Mouse (Mus musculus) myocyte (in vitro differentiated cells): Measurements from ENCODE around the gene Lilra5. TPM values are rescaled to one million over a fixed set of nuclear protein-coding genes. Genes with fewer than 3 reads are reported as not detected.
"Not testable (repeated sequence)": the region's sequence is repeated elsewhere in the genome, so short reads cannot be mapped to it uniquely, and the experiment has no call there.

Experiments
- H3K27me3 ChIP-seq: one replicate; pipeline ENCODE4 v1.6.1; 2011; ENCODE audit not compliant: control insufficient read depth, insufficient read depth, insufficient read length
- H3K36me3 ChIP-seq: one replicate; pipeline ENCODE4 v1.6.1; 2011; ENCODE audit not compliant: control insufficient read depth, insufficient read depth
- H3K4me2 ChIP-seq: one replicate; pipeline ENCODE4 v1.6.1; 2011; ENCODE audit warnings: low read depth, control low read depth
- H3K4me3 ChIP-seq: one replicate; pipeline ENCODE4 v1.5.1; 2011; ENCODE audit warnings: mild to moderate bottlenecking, control low read depth, moderate library complexity
- H3K79me2 ChIP-seq: one replicate; pipeline ENCODE4 v1.6.1; 2011; ENCODE audit not compliant: control insufficient read depth, insufficient read depth
- H3ac ChIP-seq: one replicate; pipeline ENCODE4 v1.6.1; 2011; ENCODE audit not compliant: control insufficient read depth, insufficient read length
- CEBPB ChIP-seq: IDR thresholded peaks from 2 replicates; pipeline ENCODE4 v1.6.1; 2011; ENCODE audit warnings: mild to moderate bottlenecking, moderate library complexity; ENCODE audit not compliant: poor library complexity, insufficient read depth, severe bottlenecking
- E2F4 ChIP-seq: IDR thresholded peaks from one replicate; pipeline ENCODE4 v1.6.1; 2011; ENCODE audit warnings: mild to moderate bottlenecking, control low read depth, moderate library complexity; ENCODE audit not compliant: insufficient read depth
- MYOD1 ChIP-seq, 3 experiments: IDR thresholded peaks; one replicate each; pipeline ENCODE4 v1.6.1; 2011; ENCODE audit warnings: control low read depth in 2 of 3, low read depth in 2 of 3, mild to moderate bottlenecking in 2 of 3, moderate library complexity in 1 of 3; ENCODE audit not compliant: insufficient read length in 2 of 3, control insufficient read depth in 1 of 3
- MYOG ChIP-seq, 3 experiments: IDR thresholded peaks; one replicate each; pipeline ENCODE4 v1.6.1; 2011; ENCODE audit warnings: control low read depth in 2 of 3, low read depth in 2 of 3, mild to moderate bottlenecking in 2 of 3; ENCODE audit not compliant: insufficient read length in 2 of 3, control insufficient read depth in 1 of 3, insufficient read depth in 1 of 3
- POLR2AphosphoS2 ChIP-seq: IDR thresholded peaks from one replicate; pipeline ENCODE4 v1.6.1; 2011; ENCODE audit warnings: low read depth, control low read depth; ENCODE audit not compliant: insufficient read length
- SRF ChIP-seq: IDR thresholded peaks from one replicate; pipeline ENCODE4 v1.6.1; 2011; ENCODE audit warnings: low read depth; ENCODE audit not compliant: control insufficient read depth, insufficient read length
- TCF12 ChIP-seq: IDR thresholded peaks from one replicate; pipeline ENCODE4 v1.6.1; 2011; ENCODE audit warnings: mild to moderate bottlenecking, control low read depth; ENCODE audit not compliant: poor library complexity, insufficient read depth, severe bottlenecking
- TCF3 ChIP-seq: IDR thresholded peaks from one replicate; pipeline ENCODE4 v1.6.1; 2011; ENCODE audit warnings: low read depth, control low read depth; ENCODE audit not compliant: insufficient read length
- USF1 ChIP-seq: IDR thresholded peaks from one replicate; pipeline ENCODE4 v1.6.1; 2011; ENCODE audit warnings: low read depth, mild to moderate bottlenecking, control low read depth, moderate library complexity
- polyA plus RNA-seq: library from polyadenylated mRNA; unstranded; fragments of >200 nt; fragmentation: generic; extraction: Trizol; gene quantifications from one replicate; pipeline ENCODE4 v1.2.1, GENCODE M21; 2012; ENCODE audit warnings: missing spikeins

Lilra5 gene
- polyA plus RNA-seq, 1 experiment, result not detected

DNA sequence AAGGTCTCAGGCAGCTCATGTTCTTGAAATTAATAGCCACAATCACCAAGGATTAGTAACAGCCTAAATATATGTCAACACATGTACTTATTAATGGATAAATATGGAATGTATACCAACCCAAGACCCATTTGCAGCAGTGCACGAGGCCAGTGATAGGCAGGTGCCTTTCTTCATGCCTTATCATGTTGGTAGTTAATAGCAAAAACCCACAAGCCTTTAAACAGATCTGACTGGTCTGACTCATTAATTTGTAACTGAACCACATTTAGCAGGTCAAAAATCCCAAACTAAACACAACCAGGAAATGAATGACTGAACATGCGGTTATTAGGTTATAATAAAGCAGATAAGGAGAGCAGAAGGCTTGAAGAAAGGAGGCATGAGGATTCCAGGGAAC is 21.7 kb upstream of the Lilra5 start:
- TF ChIP-seq TCF12 (no peak), E2F4 (no peak), USF1 (no peak)
- Histone ChIP-seq H3K4me2 (no peak overlapping the region), H3K4me3 (no peak overlapping the region), H3K36me3 (no peaks in the 10 kb centered on the region), H3K27me3 (no peaks in the 10 kb centered on the region), H3ac (no peak overlapping the region), H3K79me2 (no peaks in the 10 kb centered on the region)

DNA sequence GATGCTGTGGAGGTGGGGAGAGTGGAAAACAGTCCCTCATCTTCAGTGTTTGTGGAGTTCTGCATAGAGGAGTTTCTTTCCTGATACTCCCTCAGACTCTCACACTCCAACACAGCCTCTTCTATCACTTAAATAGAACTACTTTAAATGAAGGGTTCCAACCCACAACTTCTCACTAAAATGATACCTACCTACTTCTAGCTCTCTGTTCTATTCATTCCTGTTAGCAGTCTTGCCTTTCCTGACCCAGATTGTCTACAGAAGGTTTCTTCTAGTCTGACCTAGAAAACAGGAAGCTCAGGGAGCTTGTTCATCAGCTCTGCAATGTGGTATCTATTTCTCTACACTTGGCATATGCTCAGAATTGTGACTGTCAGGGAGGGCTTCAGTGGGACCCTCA is 2.0 kb upstream of the Lilra5 start:
- Histone ChIP-seq H3K27me3 (no peaks in the 10 kb centered on the region), H3K4me2 (no peak overlapping the region), H3K79me2 (no peaks in the 10 kb centered on the region), H3ac (no peak overlapping the region), H3K36me3 (no peaks in the 10 kb centered on the region), H3K4me3 (no peak overlapping the region)
- TF ChIP-seq USF1, result no peak
- no peak for TF ChIP-seq TCF12
- TF ChIP-seq CEBPB, result no peak
- TF ChIP-seq E2F4, result no peak
- no peak for TF ChIP-seq SRF
- no peak for TF ChIP-seq TCF3
- TF ChIP-seq MYOG (IDR thresholded peaks at IDR 0.05; ENCODE audit: control insufficient read depth in 1 of 3, insufficient read depth in 1 of 3, insufficient read length in 2 of 3, low read depth in 2 of 3), result no peak
- no peak for TF ChIP-seq POLR2AphosphoS2

DNA sequence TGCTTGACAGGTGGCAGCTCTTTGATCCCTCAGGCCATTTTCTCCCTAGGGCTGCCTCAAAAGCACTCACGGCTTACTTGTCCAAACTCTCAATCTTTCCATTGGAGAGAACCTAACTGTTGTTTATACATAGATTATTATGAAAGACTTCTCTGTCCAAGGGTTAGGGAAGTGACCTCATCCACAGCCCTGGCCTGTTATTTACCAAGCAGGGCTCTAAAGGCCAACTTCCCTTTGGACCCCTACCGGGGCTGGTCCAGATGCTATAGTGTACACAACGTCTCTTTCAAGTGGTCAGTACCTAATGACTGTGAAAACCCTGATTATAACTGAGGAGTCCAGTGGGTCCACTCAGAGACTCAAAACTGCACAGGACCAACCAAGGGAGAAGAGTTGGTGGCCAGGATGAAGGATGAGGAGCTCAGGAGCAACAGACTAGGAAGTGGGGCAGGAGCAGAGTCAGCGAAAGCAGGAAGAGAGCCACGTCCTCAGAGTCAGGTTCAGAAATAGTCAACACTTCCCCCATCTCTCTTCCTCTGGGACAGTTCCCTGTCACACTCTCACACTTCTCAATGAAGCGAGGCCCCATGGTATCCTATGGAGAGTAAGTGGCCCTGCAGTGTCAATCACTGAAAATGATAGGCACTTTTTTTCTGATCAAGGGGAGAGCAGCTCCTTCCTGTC is 1.6 kb downstream of the Lilra5 start:
- H3K79me2 ChIP-seq, result no peaks in the 10 kb centered on the region
- no peaks in the 10 kb centered on the region for H3K27me3 ChIP-seq
- no peak overlapping the region for H3K4me3 ChIP-seq
- no peak overlapping the region for H3ac ChIP-seq
- no peak overlapping the region for H3K4me2 ChIP-seq
- H3K36me3 ChIP-seq, result no peaks in the 10 kb centered on the region
- no peak for TF ChIP-seq E2F4
- no peak for TF ChIP-seq CEBPB
- TF ChIP-seq TCF12, result no peak
- TF ChIP-seq MYOD1 (IDR thresholded peaks at IDR 0.05; ENCODE audit: control insufficient read depth in 1 of 3, insufficient read length in 2 of 3, low read depth in 2 of 3), result no peak
- no peak for TF ChIP-seq USF1

DNA sequence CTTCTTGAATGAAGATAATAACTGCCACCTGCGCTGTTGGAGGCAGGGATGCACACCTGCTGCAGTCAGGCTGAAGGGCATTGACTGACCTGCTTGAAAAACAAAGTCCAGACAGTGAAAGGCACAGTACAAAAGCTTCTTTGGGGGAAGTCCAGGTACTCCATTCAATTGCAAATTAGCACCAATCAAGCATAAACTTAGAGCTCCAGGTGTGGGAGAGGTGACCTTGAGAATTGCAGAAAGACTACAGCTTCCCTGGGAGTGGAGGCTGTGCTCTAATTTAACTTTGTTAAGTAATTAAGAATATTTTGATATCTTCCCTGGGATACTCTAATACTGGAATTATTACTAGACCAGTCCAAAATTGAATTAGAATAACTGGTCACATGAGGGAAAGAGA is 13.7 kb downstream of the Lilra5 start:
- H3K79me2 ChIP-seq, H3K4me2 ChIP-seq, H3K4me3 ChIP-seq, H3K27me3 ChIP-seq, H3ac ChIP-seq, H3K36me3 ChIP-seq: not testable (repeated sequence)

DNA sequence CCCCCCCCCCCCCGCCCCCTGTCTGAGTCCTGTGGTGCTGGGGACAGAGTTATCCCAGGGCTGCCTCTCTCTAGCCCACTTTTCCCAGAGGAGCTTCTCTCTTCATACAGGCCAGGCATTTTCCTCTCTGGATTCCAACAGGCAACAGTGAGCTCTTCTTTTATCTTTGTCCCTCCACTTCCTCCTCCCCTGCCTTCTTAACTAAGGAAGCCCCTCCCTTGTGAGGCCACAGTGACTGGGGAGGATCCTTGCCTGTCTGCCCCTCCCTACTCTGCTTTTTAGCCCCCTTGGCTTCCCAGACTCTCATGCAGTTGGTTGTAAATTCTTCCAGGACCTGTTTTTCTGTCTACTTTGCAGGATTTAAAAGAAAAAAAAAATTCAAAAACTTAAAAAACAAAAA is 18.5 kb downstream of the Lilra5 start:
- not testable (repeated sequence) for H3K27me3 ChIP-seq, H3K4me3 ChIP-seq, H3K4me2 ChIP-seq, H3K36me3 ChIP-seq, H3K79me2 ChIP-seq, H3ac ChIP-seq

DNA sequence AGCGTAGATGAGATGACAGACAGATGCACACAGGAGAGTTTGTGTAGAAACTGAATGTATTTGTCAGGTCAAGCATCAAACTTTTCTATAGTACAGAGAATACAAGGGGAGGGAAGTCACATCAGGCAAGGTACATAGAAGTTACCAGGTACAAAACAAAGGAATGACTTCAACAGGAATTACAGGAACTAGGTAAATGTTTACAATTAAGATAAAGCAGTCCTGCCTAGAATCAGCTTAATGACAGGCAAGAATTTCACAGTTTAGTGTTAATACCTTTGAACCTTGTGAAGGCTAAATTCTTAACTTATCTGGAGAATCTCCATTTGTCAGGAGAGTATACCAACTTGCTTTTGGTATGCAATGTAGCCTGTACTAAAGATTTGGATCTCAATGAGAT is 23.0 kb downstream of the Lilra5 start:
- not testable (repeated sequence) for H3K4me3 ChIP-seq, H3K27me3 ChIP-seq, H3K4me2 ChIP-seq, H3K36me3 ChIP-seq, H3ac ChIP-seq, H3K79me2 ChIP-seq

DNA sequence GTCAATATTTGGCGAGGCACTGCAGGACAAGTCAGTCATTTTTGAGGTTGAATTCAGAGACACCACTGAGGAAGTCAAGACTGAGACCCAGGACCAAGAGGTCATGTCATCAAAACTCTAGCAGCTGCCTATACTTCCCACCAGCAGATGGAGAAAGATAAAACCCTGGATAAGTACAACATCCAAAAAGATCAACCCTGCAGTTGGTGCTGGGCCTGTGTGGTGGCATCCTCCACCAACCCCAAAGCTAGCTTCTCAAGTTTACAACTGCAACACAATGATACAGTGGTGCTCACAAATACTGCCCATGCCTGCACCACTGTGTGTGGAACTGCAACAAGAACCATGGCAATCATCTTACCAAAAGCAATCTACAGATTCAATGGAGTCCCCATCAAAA is 34.6 kb downstream of the Lilra5 start:
- not testable (repeated sequence) for H3K4me3 ChIP-seq, H3ac ChIP-seq, H3K36me3 ChIP-seq, H3K79me2 ChIP-seq, H3K4me2 ChIP-seq, H3K27me3 ChIP-seq

DNA sequence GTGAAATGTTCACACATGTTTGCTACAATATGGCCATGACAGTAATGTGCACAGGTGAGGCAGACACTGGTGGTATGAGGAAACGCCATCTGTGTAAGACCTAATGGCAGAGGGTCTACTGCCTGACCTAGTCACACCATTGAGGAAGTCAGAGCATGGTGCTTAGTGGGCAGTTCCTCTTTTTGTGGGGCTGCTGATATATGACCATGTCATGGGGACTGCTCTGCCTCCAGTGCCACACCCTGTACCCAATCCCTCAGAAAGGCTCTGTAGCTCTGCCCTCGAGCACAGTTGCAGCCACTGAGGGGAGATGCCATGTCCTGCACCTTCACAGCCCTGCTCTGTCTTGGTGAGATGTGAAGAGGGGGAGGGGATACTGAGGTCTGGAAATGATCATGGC is 36.3 kb downstream of the Lilra5 start:
- H3K4me3 ChIP-seq, H3K79me2 ChIP-seq, H3K27me3 ChIP-seq, H3ac ChIP-seq, H3K4me2 ChIP-seq, H3K36me3 ChIP-seq: not testable (repeated sequence)

DNA sequence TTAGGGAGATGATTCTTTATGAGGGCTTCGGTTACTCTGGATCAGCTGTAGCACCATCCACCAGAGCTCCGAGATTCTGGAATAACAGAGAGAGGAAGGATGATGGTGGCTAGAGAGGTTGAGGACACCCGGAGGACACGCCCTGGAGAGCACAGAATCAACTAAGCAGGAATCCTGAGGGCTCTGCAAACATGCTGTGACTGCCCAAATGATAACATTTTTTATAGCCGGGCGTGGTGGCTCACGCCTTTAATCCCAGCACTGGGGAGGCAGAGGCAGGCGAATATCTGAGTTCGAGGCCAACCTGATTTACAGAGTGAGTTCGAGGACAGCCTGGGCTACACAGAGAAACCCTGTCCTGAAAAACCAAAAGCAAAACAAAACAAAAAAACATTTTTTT is 37.9 kb downstream of the Lilra5 start:
- not testable (repeated sequence) for H3K27me3 ChIP-seq, H3K79me2 ChIP-seq, H3K4me3 ChIP-seq, H3ac ChIP-seq, H3K4me2 ChIP-seq, H3K36me3 ChIP-seq
